Mouse (Mus musculus): ENCODE measurements at regions not wholly inside any gene's neighbourhood (a gene's known extent, or its start where the extent isn't known, plus 50 kb on each side); places are given as distances from the start of the nearest gene placed in this dataset.
A peak's percentile ranks its signal among the peaks of the same experiment; 100 is the strongest.

- DNase-seq, result no peak
- TF ChIP-seq CTCF (conservative IDR thresholded peaks at IDR 0.05; ENCODE audit: insufficient read depth, insufficient read length, low read depth, low read length), result no peak
- TF ChIP-seq POLR2A (IDR thresholded peaks at IDR 0.05; ENCODE audit: low read depth, low read length), result no peak
- no peaks in the 10 kb centered on the region for H3K36me3 ChIP-seq (ENCODE audit: control insufficient read depth, insufficient read depth, low read length)
- no peak overlapping the region for H3K4me3 ChIP-seq (ENCODE audit: insufficient read depth, low read depth, low read length)
- WGBS, result 47% methylated on average over 6 of the region's 6 CpGs
- H3K27me3 ChIP-seq (replicated peaks; ENCODE audit: control insufficient read depth, insufficient read depth, low read length), result no peaks in the 10 kb centered on the region
- H3K4me1 ChIP-seq (ENCODE audit: control insufficient read depth, insufficient read depth, low read length), result no peaks in the 10 kb centered on the region
- H3K27ac ChIP-seq (ENCODE audit: insufficient read depth, low read depth, low read length), result no peak overlapping the region
Observed at GRCm38 (mm10) chr14:29867311-29867710, 100.8 kb upstream of the Selenok start.

DNA sequence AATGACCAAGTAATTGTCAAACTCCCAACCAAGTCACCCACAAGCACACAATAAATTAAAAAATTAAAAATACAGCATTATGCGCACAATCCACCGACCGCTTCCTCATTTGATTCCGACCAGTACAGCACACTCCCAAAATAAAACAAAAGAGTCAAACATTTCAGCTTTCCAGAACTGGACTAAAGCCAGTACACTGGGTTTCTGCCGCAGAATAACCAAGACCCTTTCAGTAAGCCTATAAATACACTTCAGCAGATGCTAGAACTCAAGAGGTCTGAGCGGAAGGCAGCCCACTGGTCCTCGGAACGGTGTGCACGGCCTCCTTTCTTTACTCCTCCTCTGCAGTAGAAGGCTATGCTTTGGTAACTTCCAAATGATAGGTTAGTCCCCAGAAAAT, 98.2 kb upstream of the Selenok start:
- no peak overlapping the region for H3K4me3 ChIP-seq (ENCODE audit: insufficient read depth, low read depth, low read length)
- WGBS, result 84% methylated on average over 9 of the region's 9 CpGs
- no peaks in the 10 kb centered on the region for H3K27me3 ChIP-seq (replicated peaks; ENCODE audit: control insufficient read depth, insufficient read depth, low read length)
- no peaks in the 10 kb centered on the region for H3K36me3 ChIP-seq (ENCODE audit: control insufficient read depth, insufficient read depth, low read length)
- H3K4me1 ChIP-seq (ENCODE audit: control insufficient read depth, insufficient read depth, low read length), result no peaks in the 10 kb centered on the region
- no peak overlapping the region for H3K27ac ChIP-seq (ENCODE audit: insufficient read depth, low read depth, low read length)
- DNase-seq, result no peak
- TF ChIP-seq POLR2A (IDR thresholded peaks at IDR 0.05; ENCODE audit: low read depth, low read length), result no peak
- TF ChIP-seq CTCF (conservative IDR thresholded peaks at IDR 0.05; ENCODE audit: insufficient read depth, insufficient read length, low read depth, low read length), result no peak

GRCm38 (mm10) chr14:29876668-29877067, 91.4 kb upstream of the Selenok start:
- Histone ChIP-seq H3K4me1 (ENCODE audit: control insufficient read depth, insufficient read depth, low read length) (peaks cover 3% of the 10 kb centered on the region; the same call in 1 of the 2 replicates), H3K4me3 (ENCODE audit: insufficient read depth, low read depth, low read length) (no peak overlapping the region), H3K36me3 (ENCODE audit: control insufficient read depth, insufficient read depth, low read length) (no peaks in the 10 kb centered on the region), H3K27ac (ENCODE audit: insufficient read depth, low read depth, low read length) (no peak overlapping the region), H3K27me3 (replicated peaks; ENCODE audit: control insufficient read depth, insufficient read depth, low read length) (no peaks in the 10 kb centered on the region)
- DNase-seq, result peak; percentile 64
- 67% methylated on average over 4 of the region's 4 CpGs for whole genome bisulfite sequencing
- no peak for TF ChIP-seq CTCF (conservative IDR thresholded peaks at IDR 0.05; ENCODE audit: insufficient read depth, insufficient read length, low read depth, low read length)
- no peak for TF ChIP-seq POLR2A (IDR thresholded peaks at IDR 0.05; ENCODE audit: low read depth, low read length)

DNA sequence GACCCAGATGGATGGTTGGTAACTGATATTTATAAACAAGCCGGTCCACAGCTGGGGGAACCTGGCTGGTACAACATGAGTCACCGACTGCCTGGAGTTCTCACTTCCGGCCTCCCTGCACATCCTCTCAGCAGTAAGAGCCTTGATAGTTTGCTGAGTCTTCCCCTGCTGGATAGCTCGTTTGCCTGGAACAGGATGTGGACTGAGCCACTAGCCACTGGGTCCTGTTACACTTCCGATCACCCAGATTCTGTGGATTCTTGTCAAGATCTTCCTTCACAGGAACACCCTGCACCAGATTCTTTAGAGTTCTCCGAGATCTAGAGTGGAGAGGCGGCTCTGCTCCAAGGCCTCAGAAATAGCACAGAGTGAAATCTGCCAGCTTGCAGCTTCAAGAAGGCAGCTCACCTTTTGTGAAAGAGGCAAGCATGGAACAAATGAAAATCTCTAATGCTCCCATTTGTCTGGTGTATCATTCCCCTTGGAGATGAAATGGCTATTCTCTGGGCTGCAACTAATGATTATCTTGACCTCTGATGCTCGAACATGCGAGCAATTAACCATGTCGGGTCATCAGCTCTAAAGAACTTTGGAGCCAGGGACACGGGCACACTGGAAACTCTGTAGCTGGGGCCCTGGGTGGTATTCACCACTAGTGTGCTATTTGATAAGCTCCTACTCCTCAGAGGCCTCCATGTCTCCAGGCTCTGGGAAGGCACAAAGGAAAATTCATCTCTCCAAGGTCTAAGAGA, 90.3 kb upstream of the Selenok start:
- TF ChIP-seq CTCF (conservative IDR thresholded peaks at IDR 0.05; ENCODE audit: insufficient read depth, insufficient read length, low read depth, low read length), result no peak
- TF ChIP-seq POLR2A (IDR thresholded peaks at IDR 0.05; ENCODE audit: low read depth, low read length), result no peak
- H3K4me1 ChIP-seq (ENCODE audit: control insufficient read depth, insufficient read depth, low read length), result peaks cover 8% of the 10 kb centered on the region; the same call in 1 of the 2 replicates
- no peak overlapping the region for H3K4me3 ChIP-seq (ENCODE audit: insufficient read depth, low read depth, low read length)
- WGBS, result 47% methylated on average over 11 of the region's 11 CpGs
- H3K27me3 ChIP-seq (replicated peaks; ENCODE audit: control insufficient read depth, insufficient read depth, low read length), result no peaks in the 10 kb centered on the region
- peak; percentile 54 for DNase-seq
- H3K36me3 ChIP-seq (ENCODE audit: control insufficient read depth, insufficient read depth, low read length), result no peaks in the 10 kb centered on the region
- peak overlapping the region; percentile 52; the same call in 1 of the 2 replicates for H3K27ac ChIP-seq (ENCODE audit: insufficient read depth, low read depth, low read length)

DNA sequence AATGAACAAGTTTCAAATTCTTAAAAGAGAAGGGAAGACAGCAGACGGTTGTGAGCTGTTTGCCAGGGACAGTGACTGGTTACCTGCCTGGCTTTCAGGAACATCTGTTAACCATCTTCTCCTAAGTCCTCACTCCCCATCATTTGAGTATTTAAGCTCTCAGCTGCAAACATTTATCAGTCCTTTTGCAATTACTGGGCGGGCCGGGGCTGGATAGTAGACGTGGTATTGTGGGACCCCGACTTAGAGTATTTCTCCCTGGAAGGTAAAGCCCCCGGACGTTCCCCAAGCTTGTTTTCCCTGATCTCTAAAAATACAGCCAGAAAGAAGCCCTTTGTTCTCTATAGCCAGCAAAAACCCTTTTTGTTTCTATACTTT, 89.7 kb upstream of the Selenok start:
- no peaks in the 10 kb centered on the region for H3K27me3 ChIP-seq (replicated peaks; ENCODE audit: control insufficient read depth, insufficient read depth, low read length)
- 85% methylated on average over 7 of the region's 7 CpGs for WGBS
- peaks cover 8% of the 10 kb centered on the region; the same call in 1 of the 2 replicates for H3K4me1 ChIP-seq (ENCODE audit: control insufficient read depth, insufficient read depth, low read length)
- TF ChIP-seq POLR2A (IDR thresholded peaks at IDR 0.05; ENCODE audit: low read depth, low read length) (no peak), CTCF (conservative IDR thresholded peaks at IDR 0.05; ENCODE audit: insufficient read depth, insufficient read length, low read depth, low read length) (no peak)
- peak overlapping the region; percentile 52; the same call in 1 of the 2 replicates for H3K27ac ChIP-seq (ENCODE audit: insufficient read depth, low read depth, low read length)
- no peaks in the 10 kb centered on the region for H3K36me3 ChIP-seq (ENCODE audit: control insufficient read depth, insufficient read depth, low read length)
- no peak for DNase-seq
- H3K4me3 ChIP-seq (ENCODE audit: insufficient read depth, low read depth, low read length), result no peak overlapping the region

DNA sequence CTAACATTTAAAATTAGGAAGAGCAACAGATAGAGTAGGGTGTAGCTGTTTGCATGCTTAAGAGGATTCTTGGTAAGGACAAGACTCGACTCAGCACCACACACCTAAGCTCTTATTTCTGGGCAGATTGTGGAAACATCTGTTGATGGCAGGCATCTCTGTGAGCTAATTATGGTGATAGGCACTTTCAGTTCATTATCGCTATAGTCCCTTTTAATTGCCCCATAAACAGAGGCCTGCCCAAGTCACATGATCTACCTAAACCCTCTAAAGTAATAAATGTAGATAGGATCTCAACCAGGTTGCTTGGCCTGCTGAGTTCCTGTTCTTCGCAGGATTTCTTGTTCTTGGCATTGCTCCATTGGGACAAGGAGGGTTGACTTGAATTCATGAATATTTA, 88.8 kb upstream of the Selenok start:
- DNase-seq, result no peak
- TF ChIP-seq POLR2A (IDR thresholded peaks at IDR 0.05; ENCODE audit: low read depth, low read length), result no peak
- no peak for TF ChIP-seq CTCF (conservative IDR thresholded peaks at IDR 0.05; ENCODE audit: insufficient read depth, insufficient read length, low read depth, low read length)
- peaks cover 8% of the 10 kb centered on the region; the same call in 1 of the 2 replicates for H3K4me1 ChIP-seq (ENCODE audit: control insufficient read depth, insufficient read depth, low read length)
- no peak overlapping the region for H3K27ac ChIP-seq (ENCODE audit: insufficient read depth, low read depth, low read length)
- 88% methylated on average over 3 of the region's 3 CpGs for WGBS
- no peak overlapping the region for H3K4me3 ChIP-seq (ENCODE audit: insufficient read depth, low read depth, low read length)
- no peaks in the 10 kb centered on the region for H3K36me3 ChIP-seq (ENCODE audit: control insufficient read depth, insufficient read depth, low read length)
- H3K27me3 ChIP-seq (replicated peaks; ENCODE audit: control insufficient read depth, insufficient read depth, low read length), result no peaks in the 10 kb centered on the region

DNA sequence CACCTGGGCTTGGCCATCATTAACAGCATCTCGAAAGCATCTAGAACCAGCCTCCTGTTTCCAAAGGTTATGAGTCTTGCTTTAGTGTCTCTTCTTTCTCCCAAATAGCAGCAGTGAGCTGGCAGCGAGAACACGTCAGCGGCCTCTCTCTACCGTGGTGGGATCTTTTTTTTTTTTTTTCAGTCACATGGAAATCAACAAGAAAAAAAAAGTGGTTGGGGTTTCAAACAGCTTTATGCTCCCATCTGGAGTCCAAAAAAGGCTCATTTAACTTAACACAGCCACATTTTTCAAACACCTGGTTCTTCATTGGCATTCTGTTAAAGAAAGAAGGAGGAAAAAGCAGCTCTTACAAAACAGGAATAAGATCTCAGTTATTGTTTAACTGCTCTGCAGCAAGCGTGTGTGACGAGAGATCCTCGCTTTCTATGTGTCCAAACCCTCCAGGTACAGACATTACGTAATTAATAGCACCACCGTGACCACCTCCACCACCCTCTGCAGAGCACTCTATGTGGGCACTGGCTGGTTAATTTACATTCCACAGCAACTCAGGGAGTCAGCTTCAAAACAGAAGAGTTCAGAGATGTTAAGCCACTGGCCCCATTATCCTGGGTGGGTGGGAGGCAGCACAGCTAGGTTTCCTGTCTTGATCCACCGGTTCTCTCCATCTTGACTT, 85.3 kb upstream of the Selenok start:
- Histone ChIP-seq H3K4me1 (ENCODE audit: control insufficient read depth, insufficient read depth, low read length) (peaks cover 5% of the 10 kb centered on the region; the same call in 1 of the 2 replicates), H3K27ac (ENCODE audit: insufficient read depth, low read depth, low read length) (no peak overlapping the region), H3K36me3 (ENCODE audit: control insufficient read depth, insufficient read depth, low read length) (no peaks in the 10 kb centered on the region), H3K4me3 (ENCODE audit: insufficient read depth, low read depth, low read length) (no peak overlapping the region), H3K27me3 (replicated peaks; ENCODE audit: control insufficient read depth, insufficient read depth, low read length) (no peaks in the 10 kb centered on the region)
- 35% methylated on average over 11 of the region's 11 CpGs for WGBS
- TF ChIP-seq POLR2A (IDR thresholded peaks at IDR 0.05; ENCODE audit: low read depth, low read length) (no peak), CTCF (conservative IDR thresholded peaks at IDR 0.05; ENCODE audit: insufficient read depth, insufficient read length, low read depth, low read length) (no peak)
- peak; percentile 38 for DNase-seq
